Mouse (Mus musculus) olfactory bulb, adult 2 months (tissue): ENCODE measurements around the gene Pttg1ip.

Source experiments
- CTCF ChIP-seq: fragments of 200-500 bp; IDR thresholded peaks from 2 replicates; pipeline ENCODE4 v1.5.1; 2012; ENCODE audit warnings: low read depth, mild to moderate bottlenecking, low read length, moderate library complexity; ENCODE audit not compliant: insufficient read depth
- POLR2A ChIP-seq: fragments of 200-500 bp; IDR thresholded peaks from 2 replicates; pipeline ENCODE4 v1.6.1; 2012; ENCODE audit warnings: mild to moderate bottlenecking, low read depth, low read length, moderate library complexity; ENCODE audit not compliant: insufficient read depth

- no peak for TF ChIP-seq CTCF
- no peak for TF ChIP-seq POLR2A
Measured at GRCm38 (mm10) chr10:77582285-77582618, 732 bp downstream of the Pttg1ip start.
